Mouse (Mus musculus) liver, embryonic 12.5 days (tissue): ENCODE data around the gene Olfr160. TPM values are rescaled to one million over a fixed set of nuclear protein-coding genes. Genes with fewer than 3 reads are reported as not detected.

Experiments used
- ATAC-seq: fragments of 200-750 bp; cut with Nextera tagmentation; 2 replicates; pipeline ENCODE4 v1.8.0; 2017; ENCODE audit warnings: moderate number of reproducible peaks, mild to moderate bottlenecking, moderate library complexity
- H3K27ac ChIP-seq: fragments of 300-500 bp; sonication (generic); 2 replicates; pipeline ENCODE4 v1.5.1; 2016; ENCODE audit warnings: mild to moderate bottlenecking
- H3K27me3 ChIP-seq: fragments of 300-500 bp; sonication (generic); replicated peaks from 2 replicates; pipeline ENCODE4 v1.6.1; 2016; ENCODE audit warnings: mild to moderate bottlenecking, moderate library complexity
- H3K36me3 ChIP-seq: fragments of 300-500 bp; sonication (generic); 2 replicates; pipeline ENCODE4 v1.6.1; 2016; ENCODE audit warnings: mild to moderate bottlenecking, moderate library complexity
- H3K4me1 ChIP-seq: fragments of 300-500 bp; sonication (generic); 2 replicates; pipeline ENCODE4 v1.6.1; 2016
- H3K4me2 ChIP-seq: fragments of 300-500 bp; sonication (generic); 2 replicates; pipeline ENCODE4 v1.6.1; 2016; ENCODE audit warnings: mild to moderate bottlenecking, moderate library complexity
- H3K4me3 ChIP-seq: fragments of 300-500 bp; sonication (generic); 2 replicates; pipeline ENCODE4 v1.5.1; 2016; ENCODE audit warnings: mild to moderate bottlenecking, moderate library complexity
- H3K9ac ChIP-seq: fragments of 300-500 bp; sonication (generic); 2 replicates; pipeline ENCODE4 v1.6.1; 2016; ENCODE audit warnings: mild to moderate bottlenecking, moderate library complexity
- H3K9me3 ChIP-seq: fragments of 300-500 bp; sonication (generic); replicated peaks from 2 replicates; pipeline ENCODE4 v1.6.1; 2016; ENCODE audit warnings: mild to moderate bottlenecking, moderate library complexity
- WGBS: fragments of 180-500 bp; shearing (Covaris S2); methylation state at CpG from one replicate; pipeline ENCODE4 v1.1.7; 2016; ENCODE audit not compliant: insufficient replicate concordance; 5-methylcytosine and 5-hydroxymethylcytosine counted together
- polyA plus RNA-seq: library from polyadenylated mRNA; unstranded; fragments of >200 nt; fragmentation: Nextera tagmentation; extraction: Ambion mirVana; gene quantifications from 2 replicates; pipeline ENCODE4 v1.2.1, GENCODE M21; 2016

Olfr160 gene
- polyA plus RNA-seq = not detected in 2 replicates

- Histone ChIP-seq H3K27me3 (no peaks in the 10 kb centered on the region), H3K27ac (no peak within 1 kb of the TSS), H3K9me3 (no peaks in the 10 kb centered on the region), H3K36me3 (no peaks in the 10 kb centered on the region), H3K9ac (no peak within 1 kb of the TSS), H3K4me1 (no peaks in the 10 kb centered on the region), H3K4me2 (no peak within 1 kb of the TSS), H3K4me3 (no peak within 1 kb of the TSS)
- ATAC-seq = no peak
- WGBS = 61% methylated on average over 1 of the region's 1 CpGs
These were observed at the start of gene Olfr160 for GRCm38 (mm10) chr9:37716150-37716549. Olfr160 (minus strand) TSS chr9:37716250.

- Histone ChIP-seq H3K36me3 (no peaks in the 10 kb centered on the region), H3K4me3 (no peak overlapping the region), H3K27ac (no peak overlapping the region), H3K9me3 (no peaks in the 10 kb centered on the region), H3K9ac (no peak overlapping the region), H3K4me1 (no peaks in the 10 kb centered on the region), H3K4me2 (no peak overlapping the region), H3K27me3 (no peaks in the 10 kb centered on the region)
- no peak for ATAC-seq
- WGBS = 24% methylated on average over 2 of the region's 2 CpGs
These were observed 46.5 kb upstream of the Olfr160 start for GRCm38 (mm10) chr9:37762541-37762940.

- Histone ChIP-seq H3K27me3 (no peaks in the 10 kb centered on the region), H3K4me3 (no peak overlapping the region), H3K9me3 (no peaks in the 10 kb centered on the region), H3K27ac (no peak overlapping the region), H3K4me1 (no peaks in the 10 kb centered on the region), H3K36me3 (no peaks in the 10 kb centered on the region), H3K9ac (no peak overlapping the region), H3K4me2 (no peak overlapping the region)
- WGBS = 64% methylated on average over 2 of the region's 2 CpGs
- ATAC-seq = no peak
These were observed 45.7 kb upstream of the Olfr160 start for GRCm38 (mm10) chr9:37761728-37762127.

- H3K4me1 ChIP-seq = no peaks in the 10 kb centered on the region
- H3K4me3 ChIP-seq = no peak overlapping the region
- no peaks in the 10 kb centered on the region for H3K27me3 ChIP-seq
- no peak overlapping the region for H3K4me2 ChIP-seq
- H3K9me3 ChIP-seq = no peaks in the 10 kb centered on the region
- H3K9ac ChIP-seq = no peak overlapping the region
- no peak overlapping the region for H3K27ac ChIP-seq
- no peak for ATAC-seq
- 56% methylated on average over 4 of the region's 4 CpGs for WGBS
- H3K36me3 ChIP-seq = no peaks in the 10 kb centered on the region
These were observed 36.0 kb upstream of the Olfr160 start for GRCm38 (mm10) chr9:37752006-37752405.

GRCm38 (mm10) chr9:37751467-37751866, 35.4 kb upstream of the Olfr160 start:
- no peaks in the 10 kb centered on the region for H3K36me3 ChIP-seq
- no peak overlapping the region for H3K9ac ChIP-seq
- no peak overlapping the region for H3K4me2 ChIP-seq
- no peaks in the 10 kb centered on the region for H3K27me3 ChIP-seq
- no peak overlapping the region for H3K4me3 ChIP-seq
- no peak for ATAC-seq
- no peaks in the 10 kb centered on the region for H3K9me3 ChIP-seq
- 57% methylated on average over 2 of the region's 2 CpGs for WGBS
- H3K4me1 ChIP-seq = no peaks in the 10 kb centered on the region
- no peak overlapping the region for H3K27ac ChIP-seq

GRCm38 (mm10) chr9:37750319-37751075, 34.4 kb upstream of the Olfr160 start:
- no peaks in the 10 kb centered on the region for H3K36me3 ChIP-seq
- WGBS = 39% methylated on average over 7 of the region's 7 CpGs
- no peaks in the 10 kb centered on the region for H3K9me3 ChIP-seq
- H3K4me1 ChIP-seq = no peaks in the 10 kb centered on the region
- H3K27me3 ChIP-seq = no peaks in the 10 kb centered on the region
- no peak overlapping the region for H3K27ac ChIP-seq
- no peak overlapping the region for H3K4me3 ChIP-seq
- H3K4me2 ChIP-seq = no peak overlapping the region
- ATAC-seq = no peak
- no peak overlapping the region for H3K9ac ChIP-seq

GRCm38 (mm10) chr9:37744806-37745205, 28.8 kb upstream of the Olfr160 start, which contains the start of gene Olfr874:
Olfr874 (plus strand) TSS chr9:37745106.
- Histone ChIP-seq H3K27me3 (no peaks in the 10 kb centered on the region), H3K9ac (no peak within 1 kb of the TSS), H3K4me1 (no peaks in the 10 kb centered on the region), H3K36me3 (no peaks in the 10 kb centered on the region), H3K4me2 (no peak within 1 kb of the TSS), H3K9me3 (no peaks in the 10 kb centered on the region), H3K4me3 (no peak within 1 kb of the TSS), H3K27ac (no peak within 1 kb of the TSS)
- no peak for ATAC-seq

GRCm38 (mm10) chr9:37734310-37734709, 18.3 kb upstream of the Olfr160 start:
- no peaks in the 10 kb centered on the region for H3K36me3 ChIP-seq

GRCm38 (mm10) chr9:37689970-37690686, 25.9 kb downstream of the Olfr160 start:
- no peaks in the 10 kb centered on the region for H3K27me3 ChIP-seq
- no peak overlapping the region for H3K9ac ChIP-seq
- no peaks in the 10 kb centered on the region for H3K9me3 ChIP-seq
- ATAC-seq = no peak
- no peak overlapping the region for H3K4me3 ChIP-seq
- WGBS = 54% methylated on average over 5 of the region's 5 CpGs
- H3K4me1 ChIP-seq = no peaks in the 10 kb centered on the region
- no peak overlapping the region for H3K27ac ChIP-seq
- no peaks in the 10 kb centered on the region for H3K36me3 ChIP-seq
- no peak overlapping the region for H3K4me2 ChIP-seq

More at GRCm38 (mm10) chr9:37734310-37734709, 18.3 kb upstream of the Olfr160 start:
- no peak overlapping the region for H3K4me3 ChIP-seq
- no peak overlapping the region for H3K9ac ChIP-seq
- WGBS = 90% methylated on average over 1 of the region's 1 CpGs
- ATAC-seq = no peak
- H3K27ac ChIP-seq = no peak overlapping the region
- H3K4me2 ChIP-seq = no peak overlapping the region
- H3K4me1 ChIP-seq = no peaks in the 10 kb centered on the region
- H3K27me3 ChIP-seq = no peaks in the 10 kb centered on the region
- no peaks in the 10 kb centered on the region for H3K9me3 ChIP-seq

GRCm38 (mm10) chr9:37687941-37688303, 28.1 kb downstream of the Olfr160 start:
- Histone ChIP-seq H3K4me3 (no peak overlapping the region), H3K4me2 (no peak overlapping the region), H3K9me3 (no peaks in the 10 kb centered on the region), H3K9ac (no peak overlapping the region), H3K36me3 (no peaks in the 10 kb centered on the region), H3K27me3 (no peaks in the 10 kb centered on the region), H3K27ac (no peak overlapping the region), H3K4me1 (no peaks in the 10 kb centered on the region)
- no peak for ATAC-seq
- 19% methylated on average over 3 of the region's 3 CpGs for WGBS

GRCm38 (mm10) chr9:37687288-37687940, 28.6 kb downstream of the Olfr160 start:
- Histone ChIP-seq H3K9ac (no peak overlapping the region), H3K4me2 (no peak overlapping the region), H3K9me3 (no peaks in the 10 kb centered on the region), H3K36me3 (no peaks in the 10 kb centered on the region), H3K4me3 (no peak overlapping the region), H3K27ac (no peak overlapping the region), H3K4me1 (no peaks in the 10 kb centered on the region), H3K27me3 (no peaks in the 10 kb centered on the region)
- ATAC-seq = no peak
- WGBS = 55% methylated on average over 3 of the region's 3 CpGs

GRCm38 (mm10) chr9:37681123-37681522, 34.9 kb downstream of the Olfr160 start:
- H3K9me3 ChIP-seq = no peaks in the 10 kb centered on the region
- H3K4me2 ChIP-seq = no peak overlapping the region
- no peak for ATAC-seq
- no peaks in the 10 kb centered on the region for H3K4me1 ChIP-seq
- H3K9ac ChIP-seq = no peak overlapping the region
- no peaks in the 10 kb centered on the region for H3K36me3 ChIP-seq
- H3K4me3 ChIP-seq = no peak overlapping the region
- H3K27me3 ChIP-seq = no peaks in the 10 kb centered on the region
- WGBS = 83% methylated on average over 1 of the region's 1 CpGs
- H3K27ac ChIP-seq = no peak overlapping the region
